Mouse (Mus musculus) C2C12 (cell line): ENCODE data around the gene Lair1.

Experiments used
- CTCF ChIP-seq: IDR thresholded peaks from one replicate; pipeline ENCODE4 v1.5.1; 2011; ENCODE audit not compliant: control insufficient read depth, insufficient read depth, insufficient read length
- MYOD1 ChIP-seq: IDR thresholded peaks from one replicate; pipeline ENCODE4 v1.6.1; 2011; ENCODE audit warnings: low read depth; ENCODE audit not compliant: control insufficient read depth, insufficient read length
- USF1 ChIP-seq: IDR thresholded peaks from one replicate; pipeline ENCODE4 v1.6.1; 2011; ENCODE audit warnings: low read depth, mild to moderate bottlenecking, control low read depth, moderate library complexity

DNA sequence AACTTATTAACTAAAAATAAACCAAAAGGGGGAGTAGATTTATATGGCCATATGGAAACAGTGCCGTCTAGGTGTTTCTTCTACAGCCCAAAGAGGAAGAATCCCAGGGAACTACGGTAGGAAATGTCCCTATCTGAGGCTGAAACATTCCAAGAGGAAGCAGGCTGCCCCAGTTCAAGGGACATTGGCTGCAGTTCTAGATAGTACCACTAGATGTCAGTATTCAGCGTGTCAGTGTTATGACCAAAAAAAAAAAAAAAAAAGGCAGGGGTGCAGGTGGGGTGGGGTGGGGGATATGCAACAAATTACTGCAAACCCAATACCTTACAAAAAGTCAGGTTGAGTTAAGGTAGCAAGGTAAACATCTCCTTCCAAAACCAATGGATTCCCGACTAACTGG, 40.4 kb upstream of the Lair1 start:
- TF ChIP-seq CTCF (peak; percentile 34), MYOD1 (no peak), USF1 (no peak)
